Comparison of ENCODE assay signal across 22 mouse cellular contexts in the genomic region with DNA sequence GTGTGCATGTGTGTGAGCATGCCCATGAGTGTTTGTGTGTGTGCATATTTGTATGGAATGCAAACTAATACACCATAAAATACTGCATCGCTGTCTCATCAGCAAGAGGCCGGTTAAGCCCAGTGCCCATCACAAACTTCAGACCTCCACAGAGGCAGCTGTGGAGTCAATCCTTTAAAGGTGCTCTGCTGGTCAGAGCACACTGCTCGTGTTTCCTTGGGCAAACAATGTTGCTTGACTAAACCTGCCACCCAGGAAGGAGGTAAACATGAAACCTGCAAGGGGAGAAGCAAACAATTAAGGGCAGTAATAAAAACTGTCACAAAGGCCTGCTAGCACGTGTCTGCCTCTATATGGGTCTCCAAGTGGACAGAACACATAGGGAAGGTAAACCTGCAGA.
A peak's percentile ranks its signal among the peaks of the same experiment; 100 is the strongest.
DNase-seq lines count a peak whose midpoint lies in the region; ATAC-seq and TF ChIP-seq lines count a peak whose summit lies in the region.
"Had no signal": no experiment of that assay in that cellular context is flagged by ENCODE, and none has a peak within 500 bp of the region (broad histone marks: within the 10 kb centered on the region; RNA-seq: fewer than 3 reads in every experiment).

No protein-coding gene starts in this region.

- DNase-seq in kidney, adult 18-20 months, result no peak
- peak; percentile 52 for DNase-seq in kidney, postnatal 0 days (ENCODE audit: low spot score)
- no peak for DNase-seq in kidney, postnatal 14 days
- DNase-seq in stomach, postnatal 0 days (ENCODE audit: low spot score), result no peak
- DNase-seq: adrenal gland, adult 2 months; adrenal gland, postnatal 10 days; adrenal gland, postnatal 25 days; cerebellum, adult 11 months; cerebellum, adult 18-20 months; cerebellum, adult 8-10 months; cerebellum, adult 9-11 months; cerebellum, postnatal 14 days; cerebellum, postnatal 36 days; embryo, embryonic 11 days had no signal

- no peak for TF ChIP-seq EP300 in stomach, postnatal 0 days (optimal IDR thresholded peaks at IDR 0.05)

- no peak overlapping the region for H3K4me2 ChIP-seq in kidney, embryonic 15.5 days
- no peak overlapping the region for H3K4me2 ChIP-seq in kidney, postnatal 0 days (ENCODE audit: low read length)
- H3K4me2 ChIP-seq in stomach, embryonic 14.5 days (replicated peaks; ENCODE audit: low read depth, low read length), result no peak overlapping the region
- no peak overlapping the region for H3K4me2 ChIP-seq in stomach, postnatal 0 days (replicated peaks; ENCODE audit: low read depth)
- H3K4me2 ChIP-seq: embryonic facial prominence, embryonic 13.5 days; embryonic facial prominence, embryonic 15.5 days; forebrain, embryonic 12.5 days had no signal

- 36% methylated on average over 4 of the region's 4 CpGs for WGBS in kidney, embryonic 15.5 days
- 32% methylated on average over 4 of the region's 4 CpGs for WGBS in kidney, postnatal 0 days
- 46% methylated on average over 4 of the region's 4 CpGs for WGBS in stomach, embryonic 14.5 days
- 51% methylated on average over 4 of the region's 4 CpGs for WGBS in stomach, postnatal 0 days

- peak overlapping the region; percentile 2; the same call in 1 of the 2 replicates for H3K27ac ChIP-seq in kidney, embryonic 15.5 days
- H3K27ac ChIP-seq in kidney, postnatal 0 days, result no peak overlapping the region
- no peak overlapping the region for H3K27ac ChIP-seq in stomach, embryonic 14.5 days (ENCODE audit: low read length)
- H3K27ac ChIP-seq in stomach, postnatal 0 days (replicated peaks), result no peak overlapping the region
- H3K27ac ChIP-seq: embryonic facial prominence, embryonic 13.5 days; embryonic facial prominence, embryonic 15.5 days; forebrain, embryonic 10.5 days; forebrain, embryonic 12.5 days had no signal

- H3K9me3 ChIP-seq in kidney, embryonic 15.5 days (replicated peaks), result no peaks in the 10 kb centered on the region
- no peaks in the 10 kb centered on the region for H3K9me3 ChIP-seq in kidney, postnatal 0 days (replicated peaks; ENCODE audit: low read length)
- no peaks in the 10 kb centered on the region for H3K9me3 ChIP-seq in stomach, embryonic 14.5 days (ENCODE audit: control insufficient read depth, low read depth, low read length)
- no peaks in the 10 kb centered on the region for H3K9me3 ChIP-seq in stomach, postnatal 0 days (ENCODE audit: control insufficient read depth, low read length)
- H3K9me3 ChIP-seq: embryonic facial prominence, embryonic 13.5 days; embryonic facial prominence, embryonic 15.5 days; forebrain, embryonic 10.5 days; forebrain, embryonic 12.5 days had no signal

- H3K9ac ChIP-seq in kidney, embryonic 15.5 days, result no peak overlapping the region
- no peak overlapping the region for H3K9ac ChIP-seq in kidney, postnatal 0 days (ENCODE audit: low read depth, low read length)
- no peak overlapping the region for H3K9ac ChIP-seq in stomach, embryonic 14.5 days (replicated peaks; ENCODE audit: low read depth, low read length)
- no peak overlapping the region for H3K9ac ChIP-seq in stomach, postnatal 0 days (ENCODE audit: low read length)
- H3K9ac ChIP-seq: embryonic facial prominence, embryonic 13.5 days; embryonic facial prominence, embryonic 15.5 days; forebrain, embryonic 12.5 days had no signal

- no peak overlapping the region for H3K4me3 ChIP-seq in kidney, embryonic 15.5 days (replicated peaks)
- no peak overlapping the region for H3K4me3 ChIP-seq in kidney, postnatal 0 days (replicated peaks; ENCODE audit: low read depth, low read length)
- no peak overlapping the region for H3K4me3 ChIP-seq in stomach, embryonic 14.5 days (ENCODE audit: low read depth, low read length)
- H3K4me3 ChIP-seq in stomach, postnatal 0 days (ENCODE audit: low read depth, low read length), result no peak overlapping the region
- H3K4me3 ChIP-seq: embryonic facial prominence, embryonic 13.5 days; embryonic facial prominence, embryonic 15.5 days; erythroblast, embryonic 14.5 days; forebrain, embryonic 10.5 days; forebrain, embryonic 12.5 days had no signal

- H3K27me3 ChIP-seq in kidney, embryonic 15.5 days, result no peaks in the 10 kb centered on the region
- H3K27me3 ChIP-seq in kidney, postnatal 0 days (ENCODE audit: insufficient read depth, low read length), result no peaks in the 10 kb centered on the region
- H3K27me3 ChIP-seq in stomach, embryonic 14.5 days (ENCODE audit: control insufficient read depth, insufficient read depth, low read length), result no peaks in the 10 kb centered on the region
- H3K27me3 ChIP-seq in stomach, postnatal 0 days (ENCODE audit: control insufficient read depth, insufficient read depth, low read length), result no peaks in the 10 kb centered on the region
- H3K27me3 ChIP-seq: embryonic facial prominence, embryonic 13.5 days; embryonic facial prominence, embryonic 15.5 days; forebrain, embryonic 12.5 days had no signal

- H3K4me1 ChIP-seq in kidney, embryonic 15.5 days, result peaks cover 12% of the 10 kb centered on the region
- no peaks in the 10 kb centered on the region; the same call in 1 of the 2 replicates for H3K4me1 ChIP-seq in kidney, postnatal 0 days (replicated peaks; ENCODE audit: insufficient read depth, low read length)
- H3K4me1 ChIP-seq in stomach, embryonic 14.5 days (ENCODE audit: control insufficient read depth, insufficient read depth, low read length), result 0 out of 2 replicates have a peak, but pooled peaks cover 6% of the 10 kb centered on the region
- H3K4me1 ChIP-seq in stomach, postnatal 0 days (replicated peaks; ENCODE audit: control insufficient read depth, insufficient read depth), result no peaks in the 10 kb centered on the region
- H3K4me1 ChIP-seq: forebrain, embryonic 12.5 days had no signal

- no peaks in the 10 kb centered on the region for H3K36me3 ChIP-seq in kidney, embryonic 15.5 days
- H3K36me3 ChIP-seq in kidney, postnatal 0 days (ENCODE audit: insufficient read depth, low read length), result no peaks in the 10 kb centered on the region
- no peaks in the 10 kb centered on the region for H3K36me3 ChIP-seq in stomach, embryonic 14.5 days (ENCODE audit: control insufficient read depth, insufficient read depth, low read length)
- H3K36me3 ChIP-seq in stomach, postnatal 0 days (ENCODE audit: control insufficient read depth, insufficient read depth, low read length), result no peaks in the 10 kb centered on the region
- H3K36me3 ChIP-seq: embryonic facial prominence, embryonic 13.5 days; embryonic facial prominence, embryonic 15.5 days; forebrain, embryonic 10.5 days; forebrain, embryonic 12.5 days had no signal

- no peak for TF ChIP-seq CTCF in kidney, postnatal 0 days (IDR thresholded peaks at IDR 0.05; ENCODE audit: low read depth)
- TF ChIP-seq CTCF in stomach, postnatal 0 days (IDR thresholded peaks at IDR 0.05; ENCODE audit: low read depth), result no peak

- ATAC-seq in kidney, embryonic 15.5 days (replicated peaks; ENCODE audit: low FRiP score), result peak; percentile 86
- peak; percentile 33; the same call in 1 of the 2 replicates for ATAC-seq in kidney, postnatal 0 days (replicated peaks; ENCODE audit: low FRiP score, low read depth)
- ATAC-seq in stomach, embryonic 14.5 days (ENCODE audit: insufficient number of reproducible peaks, insufficient read depth, low FRiP score, low read depth), result 0 out of 2 replicates have a peak, but pooled peaks have one; percentile 23
- no peak for ATAC-seq in stomach, postnatal 0 days (ENCODE audit: low FRiP score, low TSS enrichment)
- ATAC-seq: forebrain, embryonic 14.5 days had no signal
